Comparison of ENCODE assay signal across 7 mouse cellular contexts in genomic region chr11:117091845-117092244, GRCm38 (mm10). TPM values are rescaled to one million over a fixed set of nuclear protein-coding genes. Genes with fewer than 3 reads are reported as not detected.
DNase-seq lines count a peak whose midpoint lies in the region; ATAC-seq and TF ChIP-seq lines count a peak whose summit lies in the region.

No protein-coding gene starts in this region.

- no peak; the same call in 1 of the 2 replicates for TF ChIP-seq EP300 in lung, postnatal 0 days (IDR thresholded peaks at IDR 0.05)

- no peak for TF ChIP-seq CTCF in cortical plate, adult 2 months (IDR thresholded peaks at IDR 0.05; ENCODE audit: extremely low read depth, insufficient read depth, low read length)
- no peak for TF ChIP-seq CTCF in lung, postnatal 0 days (IDR thresholded peaks at IDR 0.05)

- peaks cover 5% of the 10 kb centered on the region for H3K4me1 ChIP-seq in cortical plate, adult 2 months (ENCODE audit: control insufficient read depth, insufficient read depth, low read length)
- peaks cover 18% of the 10 kb centered on the region; the same call in 1 of the 2 replicates for H3K4me1 ChIP-seq in intestine, embryonic 16.5 days (ENCODE audit: control insufficient read depth, insufficient read depth, low read length)
- H3K4me1 ChIP-seq in lung, postnatal 0 days (ENCODE audit: insufficient read depth, low read depth, low read length), result peaks cover 24% of the 10 kb centered on the region; the same call in 1 of the 2 replicates

- peak overlapping the region; percentile 63; the same call in 1 of the 2 replicates for H3K27ac ChIP-seq in cortical plate, adult 2 months (ENCODE audit: insufficient read depth, low read length)
- H3K27ac ChIP-seq in intestine, embryonic 16.5 days (ENCODE audit: low read length), result peak overlapping the region; percentile 62
- H3K27ac ChIP-seq in lung, postnatal 0 days (ENCODE audit: low read length), result peak overlapping the region; percentile 89

- H3K4me3 ChIP-seq in cortical plate, adult 2 months (ENCODE audit: insufficient read depth, low read length), result no peak overlapping the region
- peak overlapping the region; percentile 15; the same call in 1 of the 2 replicates for H3K4me3 ChIP-seq in intestine, embryonic 16.5 days (ENCODE audit: low read length)
- no peak overlapping the region for H3K4me3 ChIP-seq in lung, postnatal 0 days (ENCODE audit: low read depth, low read length)

- no peaks in the 10 kb centered on the region for H3K9me3 ChIP-seq in intestine, embryonic 16.5 days (ENCODE audit: control insufficient read depth, low read length)
- no peaks in the 10 kb centered on the region for H3K9me3 ChIP-seq in lung, postnatal 0 days (ENCODE audit: low read length)

- 11% methylated on average over 22 of the region's 22 CpGs for WGBS in intestine, embryonic 16.5 days
- WGBS in lung, postnatal 0 days, result 9% methylated on average over 22 of the region's 22 CpGs

- H3K27me3 ChIP-seq in intestine, embryonic 16.5 days (replicated peaks; ENCODE audit: control insufficient read depth, insufficient read depth, low read length), result 0 out of 2 replicates have a peak, but pooled peaks cover 2% of the 10 kb centered on the region
- no peaks in the 10 kb centered on the region for H3K27me3 ChIP-seq in lung, postnatal 0 days (replicated peaks; ENCODE audit: insufficient read depth, low read length)

- intact Hi-C loops in gastrocnemius, postnatal 14 days (cut with DNase I; ENCODE audit: low total_unique reads), result no loop called here

- peak overlapping the region; percentile 31 for H3K9ac ChIP-seq in intestine, embryonic 16.5 days (ENCODE audit: low read depth, low read length)
- H3K9ac ChIP-seq in lung, postnatal 0 days (replicated peaks; ENCODE audit: low read depth), result 0 out of 2 replicates have a peak overlapping the region, but pooled peaks have one; percentile 13

- peak overlapping the region; percentile 43 for H3K4me2 ChIP-seq in intestine, embryonic 16.5 days (ENCODE audit: low read depth, low read length)
- peak overlapping the region; percentile 40 for H3K4me2 ChIP-seq in lung, postnatal 0 days (replicated peaks; ENCODE audit: low read depth, low read length)

- H3K36me3 ChIP-seq in intestine, embryonic 16.5 days (ENCODE audit: control insufficient read depth, insufficient read depth, low read length), result no peaks in the 10 kb centered on the region
- no peaks in the 10 kb centered on the region for H3K36me3 ChIP-seq in lung, postnatal 0 days (ENCODE audit: insufficient read depth, low read length)

- ATAC-seq in intestine, embryonic 16.5 days, result peak; percentile 47
- ATAC-seq in lung, postnatal 0 days, result peak; percentile 88
- no peak for ATAC-seq in megakaryocyte-erythroid progenitor cell, adult 5-6 weeks (replicated peaks; ENCODE audit: low FRiP score, low TSS enrichment, poor library complexity, severe bottlenecking)

- TF ChIP-seq POLR2A in cortical plate, adult 2 months (IDR thresholded peaks at IDR 0.05; ENCODE audit: extremely low read depth, insufficient read depth, low read length), result no peak

- peak; percentile 53 for DNase-seq in gastrocnemius, postnatal 14 days
- peak; percentile 91 for DNase-seq in lung, postnatal 0 days (ENCODE audit: low spot score)
- no peak for DNase-seq in right cerebral cortex, adult 18-20 months
- no peak for DNase-seq in left cerebral cortex, adult 9 months (ENCODE audit: low spot score in 2 of 2)

RNA-seq across cellular contexts. Expression of gene Sec14l1, which starts 23.1 kb away (rescaled TPM):
- polyA plus RNA-seq in cortical plate, adult 2 months (2012; rRNA removed), result 190 and 191 TPM in 2 replicates
- 10 to 100 TPM; 58.1 to 58.7 TPM for total RNA-seq in gastrocnemius, postnatal 14 days (2021)
- polyA plus RNA-seq in intestine, embryonic 16.5 days (2015; fragmentation: Nextera tagmentation; extraction: Ambion mirVana), result 28.5 and 29.5 TPM in 2 replicates
- 62.2 and 62.4 TPM in 2 replicates for polyA plus RNA-seq in lung, postnatal 0 days (2015; fragmentation: Nextera tagmentation; extraction: Ambion mirVana)
- 13.5 and 14.4 TPM in 2 replicates for total RNA-seq in megakaryocyte-erythroid progenitor cell, adult 5-6 weeks (2014; fragmentation: Nextera tagmentation)
- total RNA-seq in megakaryocyte-erythroid progenitor cell, adult 5-6 weeks (2017), result 6.7 and 10.6 TPM in 2 replicates

Comparison
In these comparisons a context has a peak if more than half of its experiments do, and no peak if none do; other contexts are left out.
1. DNase-seq: peak in gastrocnemius, postnatal 14 days (single experiment) and lung, postnatal 0 days (single experiment); none in right cerebral cortex, adult 18-20 months (single experiment) and left cerebral cortex, adult 9 months (0 of 2).
2. Peak in every context shown above with its lines, with median percentiles within 50 percentile points of each other: H3K27ac ChIP-seq.